Mouse (Mus musculus) hindbrain, embryonic 11.5 days (tissue): ENCODE results near the gene Glipr1. TPM values are rescaled to one million over a fixed set of nuclear protein-coding genes. Genes with fewer than 3 reads are reported as not detected.

Source experiments
- polyA plus RNA-seq: library from polyadenylated mRNA; unstranded; fragments of >200 nt; fragmentation: Nextera tagmentation; extraction: Ambion mirVana; gene quantifications from 2 replicates; pipeline ENCODE4 v1.2.1, GENCODE M21; 2014

Gene Glipr1
- polyA plus RNA-seq, 1 experiment from 2014 or later: 0.86 TPM

Other genes with a start within 250 kb of the Glipr1 start
- gene Krr1, start 30.0 kb downstream of the Glipr1 start, polyA plus RNA-seq: 59.6 and 68.7 TPM in 2 replicates
- 0.28 TPM in 1 of 2 replicates, not detected in the other for gene Glipr1l1, start 57.6 kb upstream of the Glipr1 start, polyA plus RNA-seq
- not detected in 2 replicates for gene Glipr1l2, start 80.7 kb upstream of the Glipr1 start, polyA plus RNA-seq
- 0.17 TPM in 1 of 2 replicates, not detected in the other for gene Glipr1l3, start 157.7 kb upstream of the Glipr1 start, polyA plus RNA-seq
- 0.74 and 0.80 TPM in 2 replicates for gene Caps2, start 161.0 kb upstream of the Glipr1 start, polyA plus RNA-seq